Mouse (Mus musculus): Measurements from ENCODE around the gene Ap1g2.

Gene Ap1g2

DNA sequence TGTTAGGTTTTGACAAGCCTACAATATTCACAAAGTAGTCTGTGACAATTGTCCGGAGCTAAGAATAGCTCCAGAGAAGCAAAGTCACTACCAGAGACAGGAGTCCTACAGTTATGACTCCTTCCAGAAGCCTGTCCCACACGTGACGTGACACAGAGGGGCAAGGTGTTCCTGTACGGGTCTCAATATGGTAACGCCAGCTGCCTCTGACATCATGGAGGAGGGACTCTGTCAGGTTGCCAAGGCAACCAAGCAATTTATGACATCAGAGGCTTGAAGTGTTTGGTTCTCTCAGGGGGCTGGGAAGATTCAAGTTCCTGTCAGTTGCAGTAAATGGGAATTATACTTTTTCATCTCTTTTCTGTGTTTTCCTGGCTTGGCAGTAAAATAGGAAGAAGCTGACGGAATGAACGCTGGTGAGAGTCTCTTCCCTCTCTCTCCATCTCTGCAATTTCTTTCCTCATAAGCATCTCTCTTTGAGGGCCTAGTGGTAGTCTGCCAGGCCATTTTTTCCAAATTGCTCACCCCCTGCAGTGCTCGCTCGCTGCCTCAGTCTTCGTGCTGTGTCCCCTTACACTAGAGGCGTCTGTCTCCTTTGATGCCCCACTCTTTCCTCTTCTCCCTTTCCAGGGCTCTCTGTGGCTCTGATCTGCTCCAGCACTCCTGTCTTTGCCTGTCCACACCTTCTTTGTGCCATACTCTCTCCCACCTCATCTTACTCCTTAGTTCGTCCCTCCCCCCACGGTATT lies 17.0 kb downstream of the Ap1g2 start:
- DNase-seq (ENCODE audit: low spot score in 2 of 2), result peak in 1 of 2 experiments; percentile 71

DNA sequence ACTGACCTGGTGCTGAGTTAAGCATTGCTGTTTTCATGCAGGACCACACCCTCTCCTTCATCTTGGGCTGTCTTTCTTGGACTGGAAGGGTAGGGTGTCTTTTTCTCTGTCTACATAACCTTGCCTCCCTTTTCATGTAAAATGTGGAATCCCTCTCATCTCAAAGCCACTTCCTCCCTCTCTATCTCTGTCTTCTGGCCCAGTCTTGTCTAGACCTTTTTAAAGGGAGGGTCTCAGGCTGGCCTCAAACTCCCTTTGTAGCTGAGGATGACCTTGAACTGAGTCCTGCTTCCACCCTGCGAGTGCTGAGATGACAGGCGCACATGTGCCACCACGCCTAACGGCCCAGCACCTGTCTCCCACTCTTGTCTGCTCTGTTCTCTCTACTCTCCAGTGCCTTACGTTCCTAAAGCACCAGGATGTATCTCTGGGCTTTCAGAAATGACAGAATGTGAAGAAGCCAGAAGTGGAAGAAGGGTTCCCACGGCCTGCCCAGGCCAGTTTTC lies 20.3 kb downstream of the Ap1g2 start:
- DNase-seq (ENCODE audit: low spot score in 2 of 2), result no peak

DNA sequence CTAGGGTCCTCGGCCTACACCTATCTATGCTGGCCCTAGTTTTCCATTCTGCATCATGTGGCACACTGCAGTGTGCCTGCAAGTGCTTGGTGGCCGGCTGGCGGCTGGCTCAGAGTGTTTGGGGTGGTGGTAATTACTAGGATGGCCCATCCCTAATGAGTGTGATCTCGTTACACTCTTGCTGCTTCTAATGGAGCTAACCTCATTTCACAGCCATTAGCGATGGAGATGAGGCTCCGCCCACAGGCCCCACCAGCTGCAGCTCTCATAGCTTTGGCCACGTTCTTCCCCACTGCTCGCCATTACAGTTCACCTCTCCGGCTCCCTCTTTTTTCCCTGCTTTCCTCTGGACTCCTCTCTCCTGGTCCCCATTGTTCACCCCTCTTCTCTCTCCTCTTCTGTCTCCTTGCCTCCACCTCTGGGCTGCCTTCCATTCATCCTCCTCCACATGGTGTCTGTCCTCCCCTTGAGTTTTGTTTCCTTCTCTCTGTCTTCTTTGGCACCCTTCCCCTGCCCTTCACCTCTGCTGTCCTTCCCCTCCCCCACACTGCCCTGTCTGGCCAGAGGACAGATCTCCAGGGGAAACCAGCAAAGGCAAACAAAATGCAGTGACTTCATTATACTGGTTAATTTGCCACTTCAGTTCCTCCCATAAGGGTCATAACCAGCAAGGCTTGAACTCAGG lies 20.9 kb downstream of the Ap1g2 start:
- no peak for DNase-seq (ENCODE audit: low spot score in 2 of 2)

DNA sequence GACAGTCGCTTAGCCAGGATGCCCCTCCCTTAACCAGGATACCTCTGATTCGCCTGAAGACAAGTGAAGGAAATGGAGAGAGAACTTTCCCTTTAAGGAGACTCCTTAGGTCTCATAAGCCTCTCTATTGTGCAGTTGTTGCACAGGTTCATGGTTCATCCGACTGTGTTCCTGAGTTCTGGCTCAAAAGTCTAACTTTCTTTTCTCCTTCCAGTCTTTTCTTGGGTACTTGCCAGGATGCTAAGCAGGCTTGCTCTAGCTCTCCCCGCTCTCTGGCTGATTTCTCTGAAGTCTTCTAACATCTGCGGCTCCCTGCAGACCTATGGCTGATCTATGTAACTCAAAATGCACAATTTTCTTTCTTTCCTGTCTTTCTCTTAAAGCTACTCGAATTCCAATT lies 22.9 kb downstream of the Ap1g2 start:
- no peak for DNase-seq (ENCODE audit: low spot score in 2 of 2)

DNA sequence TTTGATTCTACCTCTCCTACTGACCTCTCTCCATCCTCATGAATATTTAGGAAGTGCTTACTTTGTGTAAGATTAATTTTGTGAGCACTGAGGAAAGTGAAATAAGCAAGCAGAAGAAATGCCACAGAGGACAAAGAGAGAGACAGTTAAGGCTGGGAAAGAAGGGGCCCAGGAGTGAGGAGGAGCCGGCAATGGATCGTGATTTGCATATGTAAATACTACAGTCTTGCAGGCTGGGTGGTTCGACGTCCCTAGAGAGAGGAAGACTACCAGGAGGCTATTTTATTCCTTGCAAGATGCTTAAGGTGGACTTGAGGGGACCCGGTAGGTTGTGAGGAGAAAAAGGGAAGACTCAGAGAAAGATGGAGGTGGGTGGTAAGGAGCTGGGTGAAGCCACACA lies 25.3 kb downstream of the Ap1g2 start:
- DNase-seq (ENCODE audit: low spot score in 2 of 2), result no peak

DNA sequence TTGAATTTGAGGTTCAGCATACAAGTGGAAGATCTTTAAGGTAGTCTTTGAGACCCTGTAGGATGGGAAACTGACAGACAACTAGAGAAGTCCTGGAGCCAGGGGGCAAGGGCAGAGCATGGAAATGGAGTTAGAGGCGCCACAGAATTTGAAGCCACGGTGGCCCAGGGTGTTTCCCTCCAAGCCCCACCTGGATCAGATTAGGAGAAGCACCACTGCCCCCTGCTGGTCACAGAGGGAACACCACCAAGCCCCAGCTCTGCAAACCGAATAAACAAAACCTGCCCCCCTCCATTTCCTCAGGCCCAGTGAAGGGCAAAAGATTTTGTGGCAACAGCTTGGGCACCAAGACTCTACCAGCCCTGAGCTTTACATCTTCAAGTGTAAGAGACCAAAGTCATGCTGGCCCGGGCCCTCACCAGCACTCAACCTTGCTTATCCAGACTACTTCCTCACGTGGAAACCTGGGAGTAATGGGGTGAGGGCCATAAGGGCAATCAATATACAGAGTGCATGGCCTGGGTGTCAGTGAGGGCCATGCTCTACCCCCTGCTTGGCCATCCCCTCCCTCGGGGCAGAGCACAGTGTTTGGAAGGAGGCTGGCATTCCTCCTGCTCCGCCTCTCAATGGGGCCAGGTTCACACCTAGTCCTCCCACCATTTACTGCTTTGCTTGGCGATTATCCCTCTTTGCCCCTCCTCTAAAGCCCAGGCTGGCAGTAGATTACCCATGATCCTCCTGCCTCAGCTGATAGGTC lies 27.0 kb downstream of the Ap1g2 start:
- peak in 1 of 2 experiments; percentile 81 for DNase-seq (ENCODE audit: low spot score in 2 of 2)

DNA sequence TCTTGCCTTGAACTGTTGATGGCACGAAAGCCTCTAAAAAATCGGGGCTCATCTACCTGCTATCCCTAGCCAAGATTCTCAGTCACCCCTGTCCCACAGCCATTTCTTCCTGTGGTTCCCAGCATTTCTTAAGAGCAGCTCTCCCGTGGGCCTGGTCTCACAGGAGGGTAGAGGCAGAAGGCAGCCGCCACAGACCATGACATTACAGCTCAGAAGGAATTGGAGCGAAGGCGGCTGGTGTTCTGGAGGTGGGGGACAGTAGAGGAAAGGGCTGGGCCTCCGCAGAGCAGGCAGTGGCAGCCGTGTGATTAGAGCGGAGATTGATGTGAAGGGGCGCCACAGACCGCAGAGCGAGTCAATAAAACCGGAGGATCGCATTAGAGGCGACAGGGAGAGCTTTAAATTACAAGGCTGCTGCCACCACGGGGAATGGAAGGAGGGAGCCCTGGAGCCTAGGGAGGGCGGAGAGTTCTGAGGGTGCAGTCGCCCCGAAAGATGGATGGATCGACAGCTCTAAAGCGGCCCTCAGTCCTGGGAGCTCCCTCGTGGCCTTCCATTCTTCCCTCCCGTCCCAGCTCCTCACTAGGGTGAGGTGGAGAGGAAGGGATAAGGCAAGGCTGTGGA lies 27.9 kb downstream of the Ap1g2 start:
- no peak for DNase-seq (ENCODE audit: low spot score in 2 of 2)

DNA sequence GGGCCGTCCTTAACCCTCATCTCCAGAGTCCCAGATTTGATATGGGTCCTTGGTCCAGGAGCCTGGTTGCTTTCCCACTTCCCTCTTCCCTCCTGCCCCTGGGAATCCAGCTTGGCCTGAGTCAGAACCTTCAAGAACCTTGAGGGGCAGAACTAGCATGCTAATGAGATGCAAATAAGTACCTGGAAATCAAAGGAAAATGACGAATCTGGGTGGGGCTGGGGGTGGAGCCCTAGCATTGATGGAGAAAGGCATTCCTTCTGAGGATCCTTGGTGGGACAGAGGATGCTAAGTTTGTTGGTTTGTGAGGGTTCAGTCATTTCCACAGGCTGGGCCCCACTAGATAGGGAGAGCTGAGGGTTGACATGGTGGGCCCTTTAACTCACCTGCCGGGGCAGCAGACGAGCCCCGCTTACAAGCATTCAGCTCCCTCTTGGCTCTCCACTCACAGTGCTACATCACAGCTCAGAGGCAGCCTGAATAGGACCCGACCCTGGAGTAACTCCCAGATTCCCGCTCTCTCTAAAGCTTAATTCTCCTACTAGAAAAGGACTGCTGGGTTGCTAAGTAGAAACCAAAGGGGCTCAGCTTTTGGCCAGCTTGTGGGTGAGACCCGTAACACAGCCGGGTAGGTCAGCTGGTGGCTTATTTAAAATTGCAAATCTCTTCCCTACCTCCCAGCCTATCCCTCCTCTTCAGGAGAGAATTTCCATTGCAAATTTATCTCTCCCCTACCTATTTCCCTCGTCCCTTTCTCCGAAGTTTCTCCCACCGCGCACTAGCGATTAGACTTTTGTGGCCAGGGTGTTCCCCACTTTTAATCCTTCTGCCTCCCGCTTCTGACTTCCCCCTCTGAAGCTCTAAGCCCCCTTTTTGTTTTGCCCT lies 28.7 kb downstream of the Ap1g2 start:
- DNase-seq (ENCODE audit: low spot score in 2 of 2), result no peak

DNA sequence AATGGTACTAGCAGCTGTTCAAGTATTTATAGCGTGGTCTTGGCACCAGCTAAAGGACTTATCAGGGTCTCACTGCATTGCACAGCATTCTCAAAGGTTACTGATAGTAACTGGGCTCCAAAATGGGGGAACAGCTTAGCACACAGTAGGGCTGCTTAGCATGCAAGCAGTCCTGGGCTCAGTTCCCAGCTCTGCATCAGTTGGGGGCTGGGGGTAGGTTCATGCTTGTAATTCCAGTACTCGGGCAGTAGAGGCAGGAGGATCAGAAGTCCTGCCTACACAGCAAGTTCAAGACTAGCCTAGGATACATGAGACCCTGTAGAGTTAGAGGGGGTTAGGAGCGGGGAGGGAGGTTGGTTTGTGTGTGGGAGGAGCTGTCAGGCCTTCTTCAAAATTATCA lies 29.4 kb downstream of the Ap1g2 start:
- DNase-seq (ENCODE audit: low spot score in 2 of 2), result no peak

DNA sequence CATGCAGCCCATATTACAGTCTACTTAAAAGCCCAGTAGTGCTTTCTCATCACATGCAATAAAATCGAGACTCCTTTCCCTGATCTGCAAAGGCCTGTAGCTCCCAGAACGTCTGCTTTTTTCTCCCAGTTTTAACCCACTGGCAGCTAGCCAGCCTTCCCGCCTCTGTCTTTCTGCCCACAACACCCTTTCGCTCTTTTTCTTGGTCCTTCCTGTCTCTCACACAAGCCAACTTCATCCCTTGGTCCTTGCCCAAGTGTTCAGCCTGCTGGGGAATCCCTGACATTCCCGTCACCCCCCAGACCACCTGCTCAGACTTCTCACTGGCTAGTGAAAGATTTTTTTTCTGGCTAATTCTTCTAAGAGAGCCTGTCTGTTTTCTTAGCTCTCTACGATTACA lies 30.2 kb downstream of the Ap1g2 start:
- DNase-seq (ENCODE audit: low spot score in 2 of 2), result peak; percentile 83 to 84

DNA sequence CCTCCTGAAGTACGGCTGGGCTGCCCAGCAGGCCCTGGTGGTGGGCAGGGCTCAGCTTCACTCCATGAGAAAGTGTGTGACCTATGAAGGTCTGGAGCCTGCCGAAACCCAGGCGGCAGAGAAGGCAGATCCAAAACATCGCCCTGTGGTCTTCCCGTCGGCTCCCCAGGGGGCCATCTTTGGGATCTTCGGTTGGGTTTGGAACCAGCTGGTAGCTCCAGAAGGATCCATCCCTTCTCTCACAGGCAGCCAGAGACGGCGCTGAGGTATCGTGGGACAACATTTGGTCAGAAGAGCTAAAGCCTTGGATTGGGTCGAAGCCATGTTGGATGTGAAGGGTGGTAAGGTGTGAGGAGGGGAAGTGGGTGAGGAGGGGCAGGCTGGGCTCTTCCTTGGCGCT lies 32.0 kb downstream of the Ap1g2 start:
- DNase-seq (ENCODE audit: low spot score in 2 of 2), result no peak

DNA sequence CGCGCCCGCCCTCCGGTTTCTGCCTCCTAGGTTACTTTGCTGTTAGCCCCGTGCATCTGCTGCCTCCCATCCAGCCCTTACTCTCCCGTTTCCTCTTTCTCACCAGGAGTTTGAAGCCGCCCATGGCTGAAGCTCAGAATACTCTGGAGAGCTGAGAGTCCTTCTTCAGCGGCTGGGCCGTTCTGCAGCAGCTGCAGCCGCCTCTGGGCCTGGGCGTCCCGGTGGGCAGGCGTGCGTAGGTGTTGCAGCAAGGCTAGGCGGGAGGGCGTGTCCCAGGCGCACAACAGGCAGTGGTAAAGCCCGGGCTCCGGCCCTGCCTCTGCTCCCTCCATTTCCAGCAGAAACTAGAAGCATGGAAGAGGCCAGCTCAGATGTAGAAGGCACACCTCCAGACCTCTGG lies 34.6 kb downstream of the Ap1g2 start:
- DNase-seq (ENCODE audit: low spot score in 2 of 2), result no peak

DNA sequence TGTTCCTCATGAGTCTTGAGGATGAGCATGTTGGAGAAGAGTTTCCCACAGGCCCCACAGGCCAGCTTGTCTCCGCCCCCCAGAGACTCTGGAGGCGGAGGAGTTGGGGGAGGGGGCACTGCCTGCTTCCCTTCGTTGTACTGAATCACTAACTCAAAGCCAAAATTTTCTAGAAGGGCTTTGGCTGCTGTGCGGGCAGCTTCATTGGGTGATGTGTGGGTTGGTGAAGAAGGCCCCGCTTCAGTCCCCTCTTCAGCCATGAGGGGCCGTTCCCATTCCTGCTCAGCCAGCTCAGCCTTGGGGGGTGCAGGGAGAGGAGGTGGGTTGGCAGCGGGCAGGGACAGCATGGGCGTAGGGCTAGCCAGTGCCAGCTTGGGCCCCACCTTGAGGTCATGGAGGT lies 40.4 kb downstream of the Ap1g2 start:
- peak; percentile 36 to 38 for DNase-seq (ENCODE audit: low spot score in 2 of 2)

DNA sequence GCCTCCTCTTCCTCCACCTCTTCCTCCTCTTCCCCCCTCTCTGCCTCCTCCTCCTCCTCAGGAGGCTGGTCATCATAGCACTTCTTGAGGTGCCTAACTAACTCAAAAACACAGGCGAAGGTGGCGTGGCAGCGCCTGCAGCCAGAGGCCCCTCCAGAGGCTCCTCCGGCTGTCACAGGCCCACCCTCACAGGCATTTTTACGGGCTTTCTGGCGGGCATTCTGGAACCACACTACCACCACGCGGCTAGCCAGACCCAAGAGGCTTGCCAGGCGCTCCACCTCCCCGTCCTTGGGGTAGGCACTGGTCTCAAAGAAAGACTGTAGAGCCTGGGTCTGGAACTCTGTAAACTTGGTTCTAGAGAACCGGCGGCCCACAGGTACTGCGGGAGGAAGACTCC lies 41.0 kb downstream of the Ap1g2 start:
- DNase-seq (ENCODE audit: low spot score in 2 of 2), result peak in 1 of 2 experiments; percentile 21

DNA sequence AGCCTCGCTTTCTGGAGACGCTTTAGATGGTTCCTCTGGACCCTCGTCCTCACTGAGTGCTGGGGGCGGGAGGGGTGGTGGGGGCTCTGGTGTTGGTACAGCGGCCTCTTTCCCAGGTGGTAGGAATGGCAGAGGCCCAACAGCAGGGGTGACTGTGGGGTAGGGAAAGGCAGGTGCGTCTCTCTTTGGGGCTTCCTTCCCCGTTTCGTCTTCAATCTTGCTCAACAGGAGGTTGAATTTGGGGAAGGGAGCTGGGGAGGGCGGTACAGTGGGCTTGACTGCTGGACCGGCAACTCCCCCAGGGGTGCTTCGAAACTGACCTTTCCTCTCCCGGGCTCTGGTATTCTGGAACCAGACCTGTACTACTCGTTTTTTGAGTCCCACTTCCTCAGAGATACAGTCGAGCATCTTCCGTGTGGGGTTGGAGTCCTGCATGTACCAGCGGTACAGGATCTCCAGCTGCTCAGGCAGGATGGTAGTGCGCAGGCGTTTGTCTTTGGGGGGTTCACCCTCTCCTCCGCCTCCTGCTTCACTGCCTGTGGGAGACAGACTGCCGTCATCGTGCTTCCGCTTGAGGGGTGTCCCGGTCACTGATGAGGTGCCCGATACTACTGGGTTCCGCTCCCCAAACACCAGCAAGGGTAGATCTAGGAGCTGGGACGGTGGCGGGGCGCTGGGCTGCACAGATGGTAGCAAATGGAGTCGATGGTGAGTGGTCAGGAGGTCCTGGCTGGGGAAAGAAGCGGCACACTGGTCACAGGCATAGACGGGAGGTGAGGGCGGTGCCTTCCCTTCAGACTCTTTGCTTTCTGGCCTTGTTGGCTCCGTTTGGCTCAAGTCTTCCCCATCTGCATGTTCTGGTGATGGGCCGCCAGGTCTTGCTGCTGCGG lies 41.7 kb downstream of the Ap1g2 start:
- DNase-seq (ENCODE audit: low spot score in 2 of 2), result peak; percentile 15 to 17

DNA sequence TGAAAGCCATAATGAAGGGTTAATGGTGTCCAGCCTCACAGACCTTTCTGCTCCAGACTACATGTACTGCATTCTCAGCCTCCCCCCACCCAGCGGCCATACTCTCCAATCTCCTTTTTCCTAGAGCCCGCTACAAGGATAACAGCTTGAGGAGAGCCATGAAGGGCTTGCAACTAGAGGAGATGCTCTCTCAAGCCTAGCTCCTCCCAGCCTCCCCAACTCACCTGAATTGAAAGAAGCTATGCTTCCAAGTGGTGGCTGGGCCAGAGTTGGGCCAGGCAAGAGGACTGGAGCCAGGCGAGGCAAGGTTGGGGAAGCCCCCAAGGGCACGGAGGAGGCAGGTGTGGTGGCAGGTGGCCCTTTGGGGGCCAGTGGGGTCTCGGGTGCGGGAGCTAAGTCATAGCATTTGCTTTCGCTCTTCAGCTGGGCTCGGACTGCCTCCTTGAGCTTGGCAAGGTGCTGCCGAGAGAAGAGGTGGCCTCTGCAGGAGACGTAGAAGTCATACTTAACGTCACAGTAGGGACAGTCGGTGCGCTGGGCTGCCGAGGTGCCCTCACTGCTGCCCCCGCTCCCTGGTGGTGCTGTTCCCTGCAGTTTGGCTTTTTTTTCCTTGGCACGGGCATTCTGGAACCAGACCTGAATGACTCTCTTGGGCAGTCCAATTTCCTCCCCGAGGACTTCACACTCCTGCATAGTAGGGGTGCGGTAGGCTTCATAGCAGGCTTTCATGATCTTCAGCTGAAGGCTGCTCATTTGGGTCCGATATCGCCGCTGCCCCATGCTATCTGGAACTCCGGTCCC lies 42.6 kb downstream of the Ap1g2 start:
- DNase-seq (ENCODE audit: low spot score in 2 of 2), result peak; percentile 13 to 38

DNA sequence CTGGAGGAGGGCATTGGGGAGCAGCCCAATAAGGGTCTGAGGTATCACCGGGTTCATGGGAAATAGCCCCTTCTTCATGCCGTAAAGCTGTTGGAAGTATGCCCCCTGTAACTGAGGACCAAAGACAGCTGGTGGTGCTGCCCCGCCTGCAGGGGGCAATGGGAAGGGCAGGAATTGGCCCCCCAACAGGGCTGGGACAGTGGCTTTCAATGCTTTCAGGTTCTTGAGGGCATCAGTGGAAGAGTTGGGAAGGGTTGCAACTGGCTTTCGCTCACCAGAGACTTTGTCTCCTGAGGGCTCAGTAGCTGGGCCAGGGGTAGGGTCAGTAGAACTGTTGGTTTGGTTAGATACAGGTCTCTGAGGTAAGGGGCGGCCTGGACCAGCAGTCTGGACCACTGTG lies 43.3 kb downstream of the Ap1g2 start:
- peak in 1 of 2 experiments; percentile 13 for DNase-seq (ENCODE audit: low spot score in 2 of 2)

DNA sequence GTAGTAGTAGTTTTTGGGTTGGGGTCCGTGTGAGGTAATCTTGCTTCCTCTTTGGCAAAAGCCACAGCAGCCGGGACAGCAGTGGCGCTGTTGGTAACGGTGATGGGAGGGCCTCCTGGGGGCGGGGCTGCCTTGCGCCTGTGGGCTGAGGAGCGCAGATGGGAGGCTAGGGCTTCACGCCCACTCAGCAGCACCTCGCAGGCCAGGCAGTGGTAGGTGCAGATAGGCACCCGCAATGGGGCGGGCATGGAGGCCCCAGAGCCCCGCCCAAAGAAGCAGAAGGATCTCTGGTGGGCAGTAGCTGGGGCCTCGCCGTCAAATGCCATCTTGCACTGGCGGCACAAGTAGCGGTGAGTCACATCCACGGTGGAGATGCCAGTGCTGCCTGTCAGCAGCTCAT lies 43.8 kb downstream of the Ap1g2 start:
- DNase-seq (ENCODE audit: low spot score in 2 of 2), result peak; percentile 71 to 74

DNA sequence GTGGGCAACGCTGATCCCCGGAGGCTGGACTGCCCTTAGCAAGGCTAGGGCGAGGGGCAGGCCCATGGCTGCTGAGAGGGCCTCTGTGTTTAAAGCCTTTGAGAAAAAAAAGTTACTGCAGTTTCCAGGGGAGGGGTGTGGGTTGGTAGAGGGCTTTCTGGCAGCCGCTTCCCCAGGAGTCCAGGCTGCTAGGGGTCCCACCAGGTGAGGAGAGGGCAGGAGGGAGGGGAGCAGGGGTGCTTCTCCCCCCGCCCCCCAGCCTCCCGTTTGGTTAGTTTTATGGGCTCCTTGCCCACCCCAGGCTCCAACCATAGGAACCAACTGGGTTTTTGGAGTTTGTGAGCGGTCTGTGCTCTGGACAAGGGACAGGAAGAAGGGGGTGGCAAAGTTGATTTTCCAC lies 44.5 kb downstream of the Ap1g2 start:
- DNase-seq (ENCODE audit: low spot score in 2 of 2), result no peak
